Mouse (Mus musculus): ENCODE data around the gene Gm17387. TPM values are rescaled to one million over a fixed set of nuclear protein-coding genes. Genes with fewer than 3 reads are reported as not detected.

Gene Gm17387
- polyA plus RNA-seq, 1 experiment from 2014 or later, result not detected

GRCm38 (mm10) chr7:141063353-141063752 is 34.4 kb downstream of the Gm17387 start:
- H3K27ac ChIP-seq (ENCODE audit: low read depth), result no peak overlapping the region
- ATAC-seq (no peak), DNase-seq (no peak)
- H3K9me3 ChIP-seq (ENCODE audit: low read length), result no peaks in the 10 kb centered on the region
- no peak overlapping the region for H3K9ac ChIP-seq (replicated peaks)
- 71% methylated on average over 3 of the region's 3 CpGs for WGBS (ENCODE audit: insufficient replicate concordance)
- TF ChIP-seq CTCF (IDR thresholded peaks at IDR 0.05; ENCODE audit: low read depth), result no peak
- H3K4me3 ChIP-seq (ENCODE audit: low read depth, low read length), result no peak overlapping the region
- peaks cover 24% of the 10 kb centered on the region for H3K4me1 ChIP-seq (ENCODE audit: insufficient read depth)
- peaks cover 41% of the 10 kb centered on the region for H3K27me3 ChIP-seq (ENCODE audit: insufficient read depth, low read length)
- H3K4me2 ChIP-seq (ENCODE audit: low read depth, low read length), result no peak overlapping the region
- H3K36me3 ChIP-seq (replicated peaks; ENCODE audit: insufficient read depth, low read length), result no peaks in the 10 kb centered on the region

GRCm38 (mm10) chr7:141064175-141064574 is 35.2 kb downstream of the Gm17387 start:
- no peak overlapping the region for H3K4me2 ChIP-seq (ENCODE audit: low read depth, low read length)
- WGBS (ENCODE audit: insufficient replicate concordance), result 20% methylated on average over 7 of the region's 7 CpGs

GRCm38 (mm10) chr7:141064576-141064975 is 35.6 kb downstream of the Gm17387 start:
- TF ChIP-seq EP300 (IDR thresholded peaks at IDR 0.05; ENCODE audit: low read depth), result no peak
- TF ChIP-seq CTCF (IDR thresholded peaks at IDR 0.05; ENCODE audit: low read depth), result no peak
- no peak overlapping the region for H3K27ac ChIP-seq (ENCODE audit: low read depth)
- ATAC-seq, result no peak
- H3K9me3 ChIP-seq (ENCODE audit: low read length), result no peaks in the 10 kb centered on the region
- peaks cover 37% of the 10 kb centered on the region for H3K27me3 ChIP-seq (ENCODE audit: insufficient read depth, low read length)
- H3K9ac ChIP-seq (replicated peaks), result no peak overlapping the region
- H3K4me1 ChIP-seq (ENCODE audit: insufficient read depth), result peaks cover 24% of the 10 kb centered on the region
- H3K36me3 ChIP-seq (replicated peaks; ENCODE audit: insufficient read depth, low read length), result no peaks in the 10 kb centered on the region
- WGBS (ENCODE audit: insufficient replicate concordance), result 42% methylated on average over 7 of the region's 7 CpGs
- H3K4me3 ChIP-seq (ENCODE audit: low read depth, low read length), result no peak overlapping the region
- H3K4me2 ChIP-seq (ENCODE audit: low read depth, low read length), result no peak overlapping the region
- DNase-seq, result no peak

More at GRCm38 (mm10) chr7:141064175-141064574, 35.2 kb downstream of the Gm17387 start:
- DNase-seq, result peak; percentile 54
- H3K27me3 ChIP-seq (ENCODE audit: insufficient read depth, low read length), result peaks cover 38% of the 10 kb centered on the region
- no peak overlapping the region for H3K27ac ChIP-seq (ENCODE audit: low read depth)
- ATAC-seq, result peak; percentile 60
- H3K4me3 ChIP-seq (ENCODE audit: low read depth, low read length), result no peak overlapping the region
- H3K9me3 ChIP-seq (ENCODE audit: low read length), result no peaks in the 10 kb centered on the region
- H3K36me3 ChIP-seq (replicated peaks; ENCODE audit: insufficient read depth, low read length), result no peaks in the 10 kb centered on the region
- TF ChIP-seq EP300 (IDR thresholded peaks at IDR 0.05; ENCODE audit: low read depth) (no peak), CTCF (IDR thresholded peaks at IDR 0.05; ENCODE audit: low read depth) (no peak)
- H3K9ac ChIP-seq (replicated peaks), result no peak overlapping the region
- H3K4me1 ChIP-seq (ENCODE audit: insufficient read depth), result peaks cover 24% of the 10 kb centered on the region

GRCm38 (mm10) chr7:141068351-141068750 is 39.4 kb downstream of the Gm17387 start:
- H3K27me3 ChIP-seq (ENCODE audit: insufficient read depth, low read length), result peaks cover 24% of the 10 kb centered on the region

GRCm38 (mm10) chr7:141070058-141070862 is 41.3 kb downstream of the Gm17387 start:
- Histone ChIP-seq H3K27ac (ENCODE audit: low read depth) (no peak overlapping the region), H3K9me3 (ENCODE audit: low read length) (no peaks in the 10 kb centered on the region), H3K4me3 (ENCODE audit: low read depth, low read length) (peak overlapping the region; percentile 24), H3K36me3 (replicated peaks; ENCODE audit: insufficient read depth, low read length) (no peaks in the 10 kb centered on the region), H3K4me2 (ENCODE audit: low read depth, low read length) (peak overlapping the region; percentile 67), H3K9ac (replicated peaks) (no peak overlapping the region), H3K27me3 (ENCODE audit: insufficient read depth, low read length) (peaks cover 24% of the 10 kb centered on the region), H3K4me1 (ENCODE audit: insufficient read depth) (peaks cover 4% of the 10 kb centered on the region; the same call in 1 of the 2 replicates)
- WGBS (ENCODE audit: insufficient replicate concordance), result 2% methylated on average over 51 of the region's 51 CpGs
- ATAC-seq (peak; percentile 49; the same call in 1 of the 2 replicates), DNase-seq (peak; percentile 85)
- TF ChIP-seq CTCF (IDR thresholded peaks at IDR 0.05; ENCODE audit: low read depth) (peak; percentile 90), EP300 (IDR thresholded peaks at IDR 0.05; ENCODE audit: low read depth) (no peak)

More at GRCm38 (mm10) chr7:141068351-141068750, 39.4 kb downstream of the Gm17387 start:
- H3K27ac ChIP-seq (ENCODE audit: low read depth), result no peak overlapping the region
- no peak for TF ChIP-seq EP300 (IDR thresholded peaks at IDR 0.05; ENCODE audit: low read depth)
- no peak for TF ChIP-seq CTCF (IDR thresholded peaks at IDR 0.05; ENCODE audit: low read depth)
- peaks cover 17% of the 10 kb centered on the region for H3K4me1 ChIP-seq (ENCODE audit: insufficient read depth)
- no peaks in the 10 kb centered on the region for H3K9me3 ChIP-seq (ENCODE audit: low read length)
- DNase-seq (no peak), ATAC-seq (no peak)
- no peak overlapping the region for H3K4me2 ChIP-seq (ENCODE audit: low read depth, low read length)
- no peak overlapping the region for H3K9ac ChIP-seq (replicated peaks)
- H3K4me3 ChIP-seq (ENCODE audit: low read depth, low read length), result no peak overlapping the region
- WGBS (ENCODE audit: insufficient replicate concordance), result 73% methylated on average over 19 of the region's 19 CpGs
- no peaks in the 10 kb centered on the region for H3K36me3 ChIP-seq (replicated peaks; ENCODE audit: insufficient read depth, low read length)

- peak; percentile 65 for DNase-seq
- Histone ChIP-seq H3K9me3 (ENCODE audit: low read length) (no peaks in the 10 kb centered on the region), H3K27me3 (ENCODE audit: insufficient read depth, low read length) (peaks cover 24% of the 10 kb centered on the region), H3K36me3 (replicated peaks; ENCODE audit: insufficient read depth, low read length) (no peaks in the 10 kb centered on the region), H3K4me2 (ENCODE audit: low read depth, low read length) (no peak overlapping the region), H3K9ac (replicated peaks) (no peak overlapping the region), H3K27ac (ENCODE audit: low read depth) (no peak overlapping the region), H3K4me3 (ENCODE audit: low read depth, low read length) (no peak overlapping the region), H3K4me1 (ENCODE audit: insufficient read depth) (peaks cover 4% of the 10 kb centered on the region; the same call in 1 of the 2 replicates)
- TF ChIP-seq EP300 (IDR thresholded peaks at IDR 0.05; ENCODE audit: low read depth), result no peak
- TF ChIP-seq CTCF (IDR thresholded peaks at IDR 0.05; ENCODE audit: low read depth), result peak; percentile 76
- ATAC-seq, result no peak
- 19% methylated on average over 22 of the region's 23 CpGs for WGBS (ENCODE audit: insufficient replicate concordance)
Observed at GRCm38 (mm10) chr7:141072017-141072745, 43.2 kb downstream of the Gm17387 start.

Measured in liver, postnatal 0 days (tissue).